Mouse (Mus musculus) erythroblast, embryonic 14.5 days (primary cell): ENCODE data around the gene Shc4. TPM values are rescaled to one million over a fixed set of nuclear protein-coding genes. Genes with fewer than 3 reads are reported as not detected.
A peak's percentile ranks its signal among the peaks of the same experiment; 100 is the strongest.

Source experiments
- H3K27me3 ChIP-seq: 2 replicates; pipeline ENCODE4 v1.6.1; 2012; ENCODE audit warnings: inconsistent platforms; ENCODE audit not compliant: control insufficient read depth
- H3K36me3 ChIP-seq: 2 replicates; pipeline ENCODE4 v1.6.1; 2012; ENCODE audit warnings: mild to moderate bottlenecking, inconsistent platforms; ENCODE audit not compliant: control insufficient read depth
- H3K4me1 ChIP-seq: 2 replicates; pipeline ENCODE4 v1.6.1; 2012; ENCODE audit warnings: inconsistent platforms; ENCODE audit not compliant: control insufficient read depth
- H3K4me3 ChIP-seq: replicated peaks from 2 replicates; pipeline ENCODE3; 2012; ENCODE audit warnings: moderate library complexity, mild to moderate bottlenecking, inconsistent platforms
- H3K9me3 ChIP-seq: 2 replicates; pipeline ENCODE4 v1.6.1; 2012; ENCODE audit warnings: low read length, inconsistent platforms, mixed read lengths; ENCODE audit not compliant: control insufficient read depth
- GATA1 ChIP-seq: IDR thresholded peaks from 2 replicates; pipeline ENCODE4 v1.6.1; 2012; ENCODE audit warnings: low read length, inconsistent platforms, mixed read lengths
- TAL1 ChIP-seq: IDR thresholded peaks from 3 replicates; pipeline ENCODE4 v1.6.1; 2012; ENCODE audit warnings: low read length, inconsistent platforms, mixed read lengths
- polyA plus RNA-seq: library from polyadenylated mRNA; stranded (reverse); fragments of >175 nt; gene quantifications from 2 replicates; pipeline ENCODE4 v1.2.3, GENCODE M21; 2012

The Shc4 gene
- polyA plus RNA-seq, 1 experiment: 0.03 TPM

GRCm38 (mm10) chr2:125731763-125732560 lies 8.0 kb upstream of the Shc4 start:
- Histone ChIP-seq H3K9me3 (no peaks in the 10 kb centered on the region), H3K36me3 (no peaks in the 10 kb centered on the region), H3K4me1 (peaks cover 16% of the 10 kb centered on the region), H3K4me3 (peak overlapping the region; percentile 25), H3K27me3 (peaks cover 43% of the 10 kb centered on the region)
- TF ChIP-seq TAL1: no peak
- no peak for TF ChIP-seq GATA1

- H3K27me3 ChIP-seq: peaks cover 85% of the 10 kb centered on the region
- no peak overlapping the region for H3K4me3 ChIP-seq
- no peak for TF ChIP-seq TAL1
- no peak for TF ChIP-seq GATA1
Measured at GRCm38 (mm10) chr2:125724546-125725114, 682 bp upstream of the Shc4 start.

GRCm38 (mm10) chr2:125723408-125724085 lies 401 bp downstream of the Shc4 start:
- H3K4me3 ChIP-seq: no peak overlapping the region

More at GRCm38 (mm10) chr2:125724546-125725114, 682 bp upstream of the Shc4 start:
- no peaks in the 10 kb centered on the region for H3K36me3 ChIP-seq
- no peaks in the 10 kb centered on the region; the same call in 1 of the 2 replicates for H3K9me3 ChIP-seq
- H3K4me1 ChIP-seq: no peaks in the 10 kb centered on the region; the same call in 1 of the 2 replicates

GRCm38 (mm10) chr2:125723086-125723407 lies 901 bp downstream of the Shc4 start:
- no peak overlapping the region for H3K4me3 ChIP-seq
- no peaks in the 10 kb centered on the region; the same call in 1 of the 2 replicates for H3K9me3 ChIP-seq
- TF ChIP-seq TAL1 (no peak), GATA1 (no peak)
- H3K4me1 ChIP-seq: no peaks in the 10 kb centered on the region; the same call in 1 of the 2 replicates
- H3K27me3 ChIP-seq: peaks cover 75% of the 10 kb centered on the region
- H3K36me3 ChIP-seq: no peaks in the 10 kb centered on the region

More at GRCm38 (mm10) chr2:125723408-125724085, 401 bp downstream of the Shc4 start:
- Histone ChIP-seq H3K9me3 (no peaks in the 10 kb centered on the region; the same call in 1 of the 2 replicates), H3K27me3 (peaks cover 80% of the 10 kb centered on the region), H3K4me1 (no peaks in the 10 kb centered on the region; the same call in 1 of the 2 replicates), H3K36me3 (no peaks in the 10 kb centered on the region)
- no peak for TF ChIP-seq TAL1
- TF ChIP-seq GATA1: no peak

GRCm38 (mm10) chr2:125716599-125716998 lies 7.3 kb downstream of the Shc4 start:
- no peaks in the 10 kb centered on the region for H3K9me3 ChIP-seq
- peaks cover 15% of the 10 kb centered on the region for H3K27me3 ChIP-seq
- no peaks in the 10 kb centered on the region for H3K36me3 ChIP-seq
- H3K4me1 ChIP-seq: no peaks in the 10 kb centered on the region
- TF ChIP-seq GATA1: no peak
- no peak for TF ChIP-seq TAL1
- H3K4me3 ChIP-seq: no peak overlapping the region

- Histone ChIP-seq H3K27me3 (no peaks in the 10 kb centered on the region), H3K4me1 (no peaks in the 10 kb centered on the region)
- TF ChIP-seq TAL1 (no peak), GATA1 (no peak)
Measured at GRCm38 (mm10) chr2:125706510-125706921, 17.4 kb downstream of the Shc4 start.

GRCm38 (mm10) chr2:125704907-125705631 lies 18.9 kb downstream of the Shc4 start:
- H3K4me3 ChIP-seq: no peak overlapping the region
- H3K4me1 ChIP-seq: no peaks in the 10 kb centered on the region
- TF ChIP-seq GATA1 (no peak), TAL1 (no peak)
- H3K9me3 ChIP-seq: no peaks in the 10 kb centered on the region
- H3K36me3 ChIP-seq: no peaks in the 10 kb centered on the region
- H3K27me3 ChIP-seq: no peaks in the 10 kb centered on the region

More at GRCm38 (mm10) chr2:125706510-125706921, 17.4 kb downstream of the Shc4 start:
- Histone ChIP-seq H3K9me3 (no peaks in the 10 kb centered on the region), H3K4me3 (no peak overlapping the region), H3K36me3 (no peaks in the 10 kb centered on the region)

DNA sequence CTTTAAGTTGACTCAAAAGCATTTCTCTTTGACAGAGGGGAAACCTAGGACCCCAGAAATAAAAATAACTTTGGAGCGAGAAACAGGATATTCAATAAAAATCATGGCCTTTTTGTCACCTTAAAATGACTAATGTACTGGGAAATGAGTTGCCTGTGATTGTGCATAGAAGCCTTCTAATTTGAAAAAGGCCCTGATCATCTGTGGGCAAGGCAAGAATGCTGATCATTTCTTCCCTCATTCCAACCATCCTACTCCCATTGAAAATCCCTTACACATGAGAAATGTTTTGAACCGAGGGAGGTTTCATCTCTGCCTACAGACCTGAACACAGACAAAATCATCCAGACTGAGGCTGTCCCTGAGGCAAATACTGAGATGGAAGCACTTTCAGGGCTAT lies 21.1 kb downstream of the Shc4 start:
- Histone ChIP-seq H3K4me1 (no peaks in the 10 kb centered on the region), H3K27me3 (no peaks in the 10 kb centered on the region), H3K9me3 (no peaks in the 10 kb centered on the region), H3K4me3 (no peak overlapping the region), H3K36me3 (no peaks in the 10 kb centered on the region)
- TF ChIP-seq TAL1 (no peak), GATA1 (no peak)

- H3K4me3 ChIP-seq: no peak overlapping the region
- no peaks in the 10 kb centered on the region for H3K27me3 ChIP-seq
Measured at GRCm38 (mm10) chr2:125701606-125702005, 22.3 kb downstream of the Shc4 start.

More at GRCm38 (mm10) chr2:125701606-125702005, 22.3 kb downstream of the Shc4 start:
- H3K4me1 ChIP-seq: no peaks in the 10 kb centered on the region
- TF ChIP-seq TAL1 (no peak), GATA1 (no peak)
- H3K36me3 ChIP-seq: no peaks in the 10 kb centered on the region
- H3K9me3 ChIP-seq: no peaks in the 10 kb centered on the region
